In genomic region chr12:9029506-9029887, GRCm38 (mm10) we compare ENCODE assay signal across 8 mouse cellular contexts. TPM values are rescaled to one million over a fixed set of nuclear protein-coding genes. Genes with fewer than 3 reads are reported as not detected.
DNase-seq lines count a peak whose midpoint lies in the region; ATAC-seq and TF ChIP-seq lines count a peak whose summit lies in the region.

No protein-coding gene starts in this region.

- ATAC-seq in embryonic facial prominence, embryonic 13.5 days (ENCODE audit: insufficient number of reproducible peaks, insufficient read depth, low FRiP score, low TSS enrichment, low read depth) = 0 out of 2 replicates have a peak, but pooled peaks have one; percentile 11
- ATAC-seq in neural tube, embryonic 13.5 days (ENCODE audit: low read depth) = peak; percentile 58

- H3K4me1 ChIP-seq in embryonic facial prominence, embryonic 13.5 days = 0 out of 2 replicates have a peak, but pooled peaks cover 6% of the 10 kb centered on the region
- H3K4me1 ChIP-seq in neural tube, embryonic 13.5 days (replicated peaks) = peaks cover 9% of the 10 kb centered on the region

- TF ChIP-seq CTCF in layer of hippocampus, adult 2 months (conservative IDR thresholded peaks at IDR 0.05) = peak; percentile 52

- H3K9me3 ChIP-seq in embryonic facial prominence, embryonic 13.5 days = no peaks in the 10 kb centered on the region
- H3K9me3 ChIP-seq in neural tube, embryonic 13.5 days = no peaks in the 10 kb centered on the region

- peak overlapping the region; percentile 96 for H3K4me3 ChIP-seq in layer of hippocampus, adult 2 months
- H3K4me3 ChIP-seq in embryonic facial prominence, embryonic 13.5 days = peak overlapping the region; percentile 66
- peak overlapping the region; percentile 53 for H3K4me3 ChIP-seq in neural tube, embryonic 13.5 days

- peak overlapping the region; percentile 92; the same call in 1 of the 2 replicates for H3K9ac ChIP-seq in embryonic facial prominence, embryonic 13.5 days
- peak overlapping the region; percentile 86 for H3K9ac ChIP-seq in neural tube, embryonic 13.5 days

- peak overlapping the region; percentile 70 for H3K4me2 ChIP-seq in embryonic facial prominence, embryonic 13.5 days
- H3K4me2 ChIP-seq in neural tube, embryonic 13.5 days = peak overlapping the region; percentile 72

- 36% methylated on average over 4 of the region's 4 CpGs for WGBS in embryonic facial prominence, embryonic 13.5 days
- 20% methylated on average over 4 of the region's 4 CpGs for WGBS in large intestine, adult 2 months
- 54% methylated on average over 4 of the region's 4 CpGs for WGBS in neural tube, embryonic 13.5 days

- H3K27me3 ChIP-seq in embryonic facial prominence, embryonic 13.5 days = no peaks in the 10 kb centered on the region
- H3K27me3 ChIP-seq in neural tube, embryonic 13.5 days = no peaks in the 10 kb centered on the region

- peak overlapping the region; percentile 100 for H3K27ac ChIP-seq in layer of hippocampus, adult 2 months
- H3K27ac ChIP-seq in embryonic facial prominence, embryonic 13.5 days = peak overlapping the region; percentile 98
- H3K27ac ChIP-seq in neural tube, embryonic 13.5 days (replicated peaks) = peak overlapping the region; percentile 97

- no peak for DNase-seq in layer of hippocampus, adult 2 months (ENCODE audit: low spot score in 2 of 2)
- no peak for DNase-seq in layer of hippocampus, postnatal 25 days (ENCODE audit: extremely low spot score in 1 of 2, low spot score in 1 of 2)
- DNase-seq in large intestine, adult 2 months (ENCODE audit: low read depth, low spot score) = peak; percentile 10
- DNase-seq in thymus, postnatal 14 days = no peak
- no peak for DNase-seq in kidney, adult 9 months
- DNase-seq in layer of hippocampus, postnatal 10 days (ENCODE audit: low spot score in 2 of 2) = no peak

- H3K36me3 ChIP-seq in embryonic facial prominence, embryonic 13.5 days = peaks cover 8% of the 10 kb centered on the region; the same call in 1 of the 2 replicates
- H3K36me3 ChIP-seq in neural tube, embryonic 13.5 days = peaks cover 14% of the 10 kb centered on the region

RNA-seq across cellular contexts. Expression of gene Ttc32, which starts 0.3 kb away (rescaled TPM):
- total RNA-seq in layer of hippocampus, adult 2 months (2021) = 1 to 10 TPM; 4.7 to 5.3 TPM
- 1 to 10 TPM; 4.4 to 5.7 TPM for total RNA-seq in layer of hippocampus, postnatal 25 days (2021)
- 20.6 and 21.6 TPM in 2 replicates for polyA plus RNA-seq in embryonic facial prominence, embryonic 13.5 days (2015; fragmentation: Nextera tagmentation; extraction: Ambion mirVana)
- 10.0 and 10.2 TPM in 2 replicates for polyA plus RNA-seq in large intestine, adult 2 months (2012; rRNA removed)
- 11.8 and 13.9 TPM in 2 replicates for polyA plus RNA-seq in neural tube, embryonic 13.5 days (2015; fragmentation: Nextera tagmentation; extraction: Ambion mirVana)
- total RNA-seq in layer of hippocampus, postnatal 10 days (2021) = 1 to 10 TPM; 3.7 to 4.4 TPM

RNA-seq across cellular contexts. Expression of gene Wdr35, which starts 55.8 kb away (rescaled TPM):
- total RNA-seq in layer of hippocampus, adult 2 months (2021) = 10 to 100 TPM; 36.7 to 49.3 TPM
- total RNA-seq in layer of hippocampus, postnatal 25 days (2021) = 10 to 100 TPM; 41.6 to 45.3 TPM
- polyA plus RNA-seq in embryonic facial prominence, embryonic 13.5 days (2015; fragmentation: Nextera tagmentation; extraction: Ambion mirVana) = 22.6 and 26.5 TPM in 2 replicates
- 0.61 and 0.64 TPM in 2 replicates for polyA plus RNA-seq in large intestine, adult 2 months (2012; rRNA removed)
- polyA plus RNA-seq in neural tube, embryonic 13.5 days (2015; fragmentation: Nextera tagmentation; extraction: Ambion mirVana) = 15.4 and 22.0 TPM in 2 replicates
- total RNA-seq in layer of hippocampus, postnatal 10 days (2021) = 10 to 100 TPM; 43.0 to 47.6 TPM
